Mouse (Mus musculus) CD8-positive naive resting alpha-beta T cell, adult 2 months (primary cell): ENCODE results near the gene Ryr3.

Experiments
- DNase-seq, 2 experiments: peaks; one replicate each; pipeline ENCODE4 v3.0.0; 2022; ENCODE audit warnings: low read depth in 2 of 2, low spot score in 2 of 2

The Ryr3 gene

GRCm38 (mm10) chr2:113216746-113217461, at the start of gene Ryr3:
Gene Ryr3, minus strand, starts transcription at chr2:113217096.
- no peak for DNase-seq

GRCm38 (mm10) chr2:113238871-113239270, 22.0 kb upstream of the Ryr3 start:
- no peak for DNase-seq

- no peak for DNase-seq
These were observed 20.1 kb upstream of the Ryr3 start for GRCm38 (mm10) chr2:113236993-113237392.

- no peak for DNase-seq
These were observed 17.7 kb upstream of the Ryr3 start for GRCm38 (mm10) chr2:113234559-113234958.

- DNase-seq, result no peak
These were observed 16.5 kb upstream of the Ryr3 start for GRCm38 (mm10) chr2:113233356-113233755.

GRCm38 (mm10) chr2:113216105-113216745, 671 bp downstream of the Ryr3 start:
- DNase-seq, result no peak

- DNase-seq, result no peak
These were observed 6.9 kb downstream of the Ryr3 start for GRCm38 (mm10) chr2:113210023-113210422.

- DNase-seq, result no peak
These were observed 7.6 kb downstream of the Ryr3 start for GRCm38 (mm10) chr2:113209263-113209662.

GRCm38 (mm10) chr2:113202857-113203256, 14.0 kb downstream of the Ryr3 start:
- no peak for DNase-seq

- no peak for DNase-seq
These were observed 17.7 kb downstream of the Ryr3 start for GRCm38 (mm10) chr2:113199030-113199679.

- DNase-seq, result no peak
These were observed 29.7 kb downstream of the Ryr3 start for GRCm38 (mm10) chr2:113187158-113187557.

- DNase-seq, result no peak
These were observed 35.2 kb downstream of the Ryr3 start for GRCm38 (mm10) chr2:113181701-113182100.

GRCm38 (mm10) chr2:113178047-113178446, 38.8 kb downstream of the Ryr3 start:
- no peak for DNase-seq

GRCm38 (mm10) chr2:113176337-113176736, 40.6 kb downstream of the Ryr3 start:
- no peak for DNase-seq

- DNase-seq, result no peak
These were observed 48.8 kb downstream of the Ryr3 start for GRCm38 (mm10) chr2:113168096-113168495.

- DNase-seq, result no peak
These were observed 55.4 kb downstream of the Ryr3 start for GRCm38 (mm10) chr2:113161494-113161893.

- DNase-seq, result no peak
These were observed 79.1 kb downstream of the Ryr3 start for GRCm38 (mm10) chr2:113137766-113138165.

- no peak for DNase-seq
These were observed 93.4 kb downstream of the Ryr3 start for GRCm38 (mm10) chr2:113123476-113123875.

GRCm38 (mm10) chr2:113119080-113119479, 97.8 kb downstream of the Ryr3 start:
- no peak for DNase-seq

GRCm38 (mm10) chr2:113116788-113117187, 100.1 kb downstream of the Ryr3 start:
- DNase-seq, result no peak

- no peak for DNase-seq
These were observed 101.0 kb downstream of the Ryr3 start for GRCm38 (mm10) chr2:113115897-113116283.

- no peak for DNase-seq
These were observed 101.5 kb downstream of the Ryr3 start for GRCm38 (mm10) chr2:113115248-113115896.
